Mouse (Mus musculus) ovary, postnatal 36 days (tissue): ENCODE measurements around the gene Zfp300.

Experiments
- DNase-seq: peaks from one replicate; pipeline ENCODE4 v3.0.0; 2022; ENCODE audit warnings: low spot score, mixed read lengths

Gene Zfp300

DNA sequence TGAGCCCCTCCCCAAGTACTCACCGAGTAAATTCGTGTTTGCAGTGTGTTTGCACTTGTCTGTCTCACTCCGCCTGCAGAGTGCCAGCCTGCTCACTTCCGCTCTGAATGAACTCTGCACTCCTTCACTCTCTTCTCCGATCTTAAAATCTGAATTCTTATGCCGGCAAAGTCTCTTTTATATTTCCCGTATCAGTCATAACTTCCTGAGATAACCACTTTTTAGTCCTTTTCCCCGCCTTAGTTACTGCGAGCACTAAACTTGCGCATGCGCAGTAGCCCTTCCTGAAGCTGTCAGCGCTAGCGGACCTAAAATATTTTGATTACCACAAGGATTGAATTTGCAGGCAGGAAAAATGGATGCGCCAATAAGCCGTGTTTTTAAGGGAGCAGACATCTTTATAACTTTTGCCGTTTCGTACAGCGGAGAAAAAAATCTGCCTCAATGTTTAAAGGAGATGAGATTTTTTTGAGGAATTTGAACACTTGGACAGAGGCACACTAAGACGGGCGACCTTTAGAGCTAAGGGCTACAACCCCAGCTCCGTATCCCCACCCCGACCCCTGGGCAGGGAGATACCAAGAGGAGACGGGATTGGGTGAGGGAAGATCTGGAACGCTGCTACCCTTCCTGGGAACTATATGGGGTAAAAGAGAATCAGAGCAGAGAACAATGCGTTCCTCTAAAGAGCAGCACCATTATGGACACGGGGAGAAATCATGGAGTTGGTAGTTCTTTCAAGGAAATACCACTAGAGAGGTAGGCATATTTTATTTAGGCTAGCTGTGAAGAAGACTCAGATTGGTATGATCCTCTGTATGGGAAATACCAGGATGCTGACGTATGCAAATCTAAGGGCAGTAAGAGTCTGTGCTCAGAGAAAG, at the start of gene Zfp300:
Gene Zfp300, minus strand, starts transcription at position 545 of the 884 bp plus-strand sequence.
- peak; percentile 57 for DNase-seq

DNA sequence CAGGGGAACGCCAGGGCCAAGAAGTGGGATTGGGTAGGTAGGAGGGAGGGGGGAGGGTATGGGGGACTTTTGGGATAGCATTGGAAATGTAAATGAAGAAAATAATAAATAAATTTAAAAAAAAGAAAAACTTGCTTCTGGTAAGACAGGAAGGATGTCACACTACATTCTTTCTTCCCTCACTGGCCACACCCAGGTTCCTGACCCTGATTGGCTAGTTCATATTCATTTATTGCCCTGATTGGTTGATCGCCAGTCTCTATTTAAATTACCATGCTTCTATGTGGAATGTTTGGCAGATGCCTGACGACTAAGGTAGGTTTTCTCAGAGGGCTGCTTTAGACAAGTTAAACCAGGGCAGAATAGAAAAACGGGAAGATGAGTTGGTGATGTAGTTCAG, 26.2 kb upstream of the Zfp300 start, which contains the start of gene Ssxa1:
Gene Ssxa1, plus strand, starts transcription at position 301 of the 400 bp plus-strand sequence.
- DNase-seq: no peak

DNA sequence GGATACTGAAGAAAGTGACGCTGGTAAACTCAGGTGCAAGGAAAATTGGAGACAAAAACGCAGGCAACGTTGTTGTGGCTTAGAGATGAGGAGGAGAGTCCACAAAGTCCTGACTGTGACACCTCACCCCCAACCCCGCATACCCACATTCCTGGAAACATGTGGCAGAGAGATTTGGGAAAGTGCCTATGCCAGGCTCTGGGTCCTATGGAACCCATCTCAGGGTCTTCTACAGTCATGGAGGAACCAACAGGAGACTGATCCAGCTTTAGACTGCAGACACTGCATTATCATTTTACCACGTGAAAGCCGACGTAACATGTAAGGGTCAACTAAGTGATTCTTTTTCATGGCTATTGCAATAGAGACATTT, 526 bp upstream of the Zfp300 start:
- no peak for DNase-seq

DNA sequence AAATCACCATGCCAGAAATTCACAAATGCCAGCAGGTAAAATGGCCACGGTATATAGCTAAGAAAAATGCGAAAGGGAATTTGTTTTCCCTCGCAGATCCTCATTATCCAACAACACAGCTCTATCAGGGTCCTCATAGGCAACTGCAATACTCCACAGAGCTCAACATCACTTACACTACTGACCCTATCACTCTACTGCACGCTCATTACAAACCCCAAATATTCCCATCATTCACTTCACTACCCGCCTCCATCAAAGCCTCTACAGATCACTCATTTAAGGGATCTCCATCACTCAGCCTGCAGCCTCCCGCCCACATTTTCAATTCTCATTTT, 713 bp downstream of the Zfp300 start:
- no peak for DNase-seq

DNA sequence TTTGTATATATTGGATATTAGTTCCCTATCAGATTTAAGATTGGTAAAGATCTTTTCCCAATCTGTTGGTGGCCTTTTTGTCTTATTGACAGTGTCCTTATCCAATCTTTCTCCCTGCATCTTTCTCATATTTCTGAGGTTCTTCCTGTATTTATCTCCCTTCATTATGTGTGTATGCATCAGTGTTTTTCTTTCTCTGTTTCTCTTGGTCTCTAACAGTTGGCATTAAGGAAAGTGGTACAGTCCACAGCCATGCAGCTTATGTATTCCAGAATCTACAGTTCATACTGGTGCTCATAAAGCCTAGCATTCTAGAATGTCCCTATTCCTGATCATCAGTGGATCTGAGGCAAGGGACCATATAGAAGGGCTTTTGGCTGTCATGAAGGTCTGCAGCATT, 21.2 kb downstream of the Zfp300 start, which contains the start of gene Spaca5:
Gene Spaca5, plus strand, starts transcription at position 301 of the 400 bp plus-strand sequence.
- DNase-seq: no peak

DNA sequence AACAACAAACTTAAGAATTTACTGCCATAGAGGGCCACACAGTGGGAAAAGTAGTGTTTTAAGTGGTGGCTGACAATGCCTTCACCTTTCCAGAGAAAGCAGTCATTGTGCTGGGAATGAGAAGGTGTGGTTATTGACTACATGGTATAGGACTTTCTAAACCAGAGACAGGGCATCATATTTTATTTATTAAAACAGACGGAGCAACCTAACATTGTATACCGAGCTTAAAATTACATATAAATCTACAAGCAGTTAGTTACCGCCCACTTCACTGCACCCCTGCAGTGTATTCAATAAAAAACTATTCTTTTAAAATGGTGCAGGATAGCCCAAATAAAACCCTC, 26.8 kb downstream of the Zfp300 start:
- DNase-seq: no peak

DNA sequence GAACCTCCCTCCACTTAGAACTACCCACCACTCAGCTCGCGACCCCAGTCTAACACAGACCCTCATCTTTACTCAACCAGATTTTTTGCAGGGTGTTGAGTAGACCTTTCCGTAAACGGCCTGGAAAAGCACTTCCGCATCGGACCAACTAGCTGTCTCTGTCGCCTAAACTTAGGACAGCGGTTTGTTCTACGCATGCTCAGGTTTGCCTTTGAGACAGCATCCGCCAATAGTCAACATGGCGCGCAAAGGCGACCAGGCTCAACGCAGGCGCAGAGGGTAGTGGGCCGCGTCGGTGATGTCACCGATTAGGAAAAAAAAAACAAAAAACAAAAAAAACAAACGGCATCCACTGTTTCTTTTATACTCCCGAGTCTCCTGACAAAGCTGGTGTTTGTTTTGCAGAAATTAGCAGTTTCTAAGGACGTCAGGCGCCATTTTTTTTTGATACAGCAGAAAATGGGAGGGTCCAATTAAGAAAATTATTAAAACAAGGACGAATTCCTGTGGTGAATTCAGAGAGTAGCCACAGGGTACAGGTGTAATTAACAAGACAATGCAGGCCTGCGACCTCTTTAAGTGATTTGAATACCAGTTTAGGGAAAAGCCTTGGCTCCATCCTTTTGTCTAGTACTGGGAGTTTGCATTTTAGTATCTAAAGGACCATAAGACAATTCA, 27.3 kb downstream of the Zfp300 start, which contains the start of gene Zfp182:
Gene Zfp182, minus strand, starts transcription at position 451 of the 678 bp plus-strand sequence.
- DNase-seq: peak; percentile 76

DNA sequence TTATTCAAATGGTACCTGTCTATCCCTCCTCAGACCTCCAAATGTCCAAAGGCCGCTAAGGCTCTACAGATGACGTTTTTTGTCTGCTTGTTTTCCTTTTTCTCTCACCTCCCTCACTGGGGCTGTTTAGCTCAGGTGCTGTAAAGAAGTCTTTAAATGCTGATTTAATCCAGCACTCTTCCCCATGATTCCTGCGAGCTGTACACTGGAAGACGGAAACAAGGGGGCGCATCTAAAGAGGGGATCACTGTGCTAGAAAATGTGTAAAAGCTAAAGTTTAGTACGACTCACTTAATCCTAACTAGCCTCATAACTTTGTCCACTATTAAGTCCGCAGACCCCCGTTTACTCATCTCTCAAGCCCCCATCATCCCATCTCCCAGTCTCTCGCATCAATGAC, 27.9 kb downstream of the Zfp300 start:
- DNase-seq: no peak
